Mouse (Mus musculus) E14TG2a.4 (cell line): ENCODE results near the gene Gnai2.

ENCODE experiments used
- CTCF ChIP-seq: conservative IDR thresholded peaks from 2 replicates; pipeline ENCODE4 v1.5.1; 2014; ENCODE audit warnings: low read length
- NANOG ChIP-seq: IDR thresholded peaks from 2 replicates; pipeline ENCODE4 v1.6.1; 2014; ENCODE audit warnings: borderline replicate concordance, low read length, mixed read lengths
- POU5F1 ChIP-seq: IDR thresholded peaks from 2 replicates; pipeline ENCODE4 v1.6.1; 2014; ENCODE audit warnings: low read length, borderline replicate concordance

DNA sequence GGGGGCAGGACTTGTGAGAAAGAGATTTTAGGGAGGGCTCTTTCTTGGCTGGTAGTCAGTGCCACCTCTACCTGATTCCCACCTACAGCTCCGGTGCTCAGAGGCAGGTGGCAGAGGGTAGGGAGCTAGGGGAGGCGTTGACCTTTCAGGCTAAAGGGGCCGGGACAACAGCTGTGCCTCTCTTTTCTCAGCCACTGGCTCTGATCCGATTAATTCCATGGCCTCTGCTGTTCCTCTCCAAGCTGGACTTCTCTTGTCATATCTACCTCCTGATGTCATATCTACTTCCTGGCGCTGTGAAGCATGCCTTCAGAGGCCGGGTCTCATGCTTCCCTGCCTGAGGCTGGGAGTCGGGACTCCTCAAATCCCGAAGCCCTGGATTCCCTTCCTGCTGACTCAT, 32.8 kb upstream of the Gnai2 start:
- TF ChIP-seq CTCF (no peak), POU5F1 (no peak), NANOG (no peak)
